ENCODE assay signal across 8 mouse cellular contexts in the genomic region with DNA sequence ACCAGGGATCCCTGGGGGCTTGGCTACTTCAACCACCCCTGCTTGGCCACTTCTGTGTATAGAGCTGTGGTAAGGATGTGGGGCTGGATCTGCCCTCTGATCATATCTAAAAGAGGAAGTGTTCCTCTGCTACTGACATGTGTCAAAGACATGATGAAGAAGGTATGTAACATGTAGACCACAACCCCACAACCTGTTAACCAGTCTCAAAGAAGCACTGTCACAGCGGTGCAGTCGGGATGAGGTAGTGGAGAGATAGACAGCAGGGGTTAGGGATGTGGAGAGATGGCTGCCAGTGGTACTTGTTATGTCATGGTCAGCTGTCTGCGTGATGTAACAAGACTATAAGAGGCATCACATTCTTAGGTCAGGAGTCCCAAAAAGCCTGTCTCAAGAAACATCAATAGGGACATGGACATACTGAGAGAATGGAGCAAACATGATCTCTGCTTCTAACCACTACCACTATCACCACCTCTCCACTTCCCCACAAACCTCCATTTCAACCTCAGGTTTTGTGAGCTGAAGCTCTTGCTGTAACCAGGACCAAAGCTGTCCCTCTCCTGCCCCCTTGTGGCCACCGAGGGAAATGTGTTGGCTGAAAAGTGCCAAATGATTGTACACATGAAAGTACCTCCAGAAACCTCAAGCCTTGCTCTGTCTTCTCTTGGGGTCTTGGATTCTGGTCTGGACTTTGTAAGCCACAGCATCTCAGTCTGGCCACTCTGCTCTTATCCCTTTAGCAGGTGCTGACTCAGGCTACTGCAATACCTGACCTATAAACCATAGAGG. TPM values are rescaled to one million over a fixed set of nuclear protein-coding genes. Genes with fewer than 3 reads are reported as not detected.
DNase-seq lines count a peak whose midpoint lies in the region; ATAC-seq lines count a peak whose summit lies in the region.

No protein-coding gene starts in this region.

- H3K4me2 ChIP-seq in liver, embryonic 16.5 days (ENCODE audit: low read depth, low read length), result no peak overlapping the region
- H3K4me2 ChIP-seq in neural tube, embryonic 14.5 days (ENCODE audit: low read depth, low read length), result no peak overlapping the region

- no peaks in the 10 kb centered on the region for H3K27me3 ChIP-seq in forebrain, embryonic 10.5 days (ENCODE audit: poor library complexity, severe bottlenecking)
- H3K27me3 ChIP-seq in liver, embryonic 16.5 days (ENCODE audit: control insufficient read depth, insufficient read depth, low read depth, low read length), result no peaks in the 10 kb centered on the region
- H3K27me3 ChIP-seq in neural tube, embryonic 14.5 days (ENCODE audit: control insufficient read depth, insufficient read depth, low read length), result no peaks in the 10 kb centered on the region

- no peak overlapping the region for H3K4me3 ChIP-seq in forebrain, embryonic 10.5 days
- no peak overlapping the region for H3K4me3 ChIP-seq in liver, embryonic 16.5 days (ENCODE audit: low read depth, low read length)
- H3K4me3 ChIP-seq in neural tube, embryonic 14.5 days (ENCODE audit: low read depth, low read length), result no peak overlapping the region

- ATAC-seq in CD4-positive, CD25-positive, alpha-beta regulatory T cell, adult 4 months, result peak; percentile 91
- ATAC-seq in liver, embryonic 16.5 days (ENCODE audit: low read depth), result 0 out of 2 replicates have a peak, but pooled peaks have one; percentile 16
- ATAC-seq in neural tube, embryonic 14.5 days (ENCODE audit: low read depth), result peak; percentile 84

- intact Hi-C loops in heart, postnatal 10 days (cut with DNase I), result loop anchor here (1.0 kb wide), 1 partner anchor 195 kb away; a partner anchor contains a TSS

- no peak overlapping the region for H3K9ac ChIP-seq in liver, embryonic 16.5 days (ENCODE audit: low read depth, low read length)
- H3K9ac ChIP-seq in neural tube, embryonic 14.5 days (replicated peaks; ENCODE audit: low read depth, low read length), result no peak overlapping the region

- no peaks in the 10 kb centered on the region for H3K9me3 ChIP-seq in forebrain, embryonic 10.5 days
- no peaks in the 10 kb centered on the region for H3K9me3 ChIP-seq in liver, embryonic 16.5 days (replicated peaks; ENCODE audit: control insufficient read depth, low read length)
- H3K9me3 ChIP-seq in neural tube, embryonic 14.5 days (ENCODE audit: control insufficient read depth, low read length), result no peaks in the 10 kb centered on the region

- H3K27ac ChIP-seq in forebrain, embryonic 10.5 days, result no peak overlapping the region
- no peak overlapping the region for H3K27ac ChIP-seq in liver, embryonic 16.5 days (ENCODE audit: low read length)
- H3K27ac ChIP-seq in neural tube, embryonic 14.5 days (ENCODE audit: low read depth, low read length), result no peak overlapping the region

- H3K36me3 ChIP-seq in forebrain, embryonic 10.5 days (replicated peaks), result peaks cover 3% of the 10 kb centered on the region; the same call in 1 of the 2 replicates
- H3K36me3 ChIP-seq in liver, embryonic 16.5 days (ENCODE audit: control insufficient read depth, insufficient read depth), result no peaks in the 10 kb centered on the region
- H3K36me3 ChIP-seq in neural tube, embryonic 14.5 days (ENCODE audit: control insufficient read depth, insufficient read depth, low read length), result 0 out of 2 replicates have a peak, but pooled peaks cover 3% of the 10 kb centered on the region

- peak; percentile 66 for DNase-seq in brain, embryonic 18.5 days (ENCODE audit: low read depth, low spot score)
- DNase-seq in forebrain, embryonic 10.5 days (ENCODE audit: extremely low spot score, low spot score), result peak; percentile 83
- DNase-seq in heart, postnatal 10 days, result peak; percentile 93 to 96
- peak; percentile 93 for DNase-seq in kidney, postnatal 4 days
- peak; percentile 93 for DNase-seq in testis, postnatal 10 days (ENCODE audit: low spot score)

- 46% methylated on average over 4 of the region's 4 CpGs for WGBS in forebrain, embryonic 10.5 days
- WGBS in liver, embryonic 16.5 days (ENCODE audit: insufficient replicate concordance), result 23% methylated on average over 4 of the region's 4 CpGs
- 49% methylated on average over 4 of the region's 4 CpGs for WGBS in neural tube, embryonic 14.5 days

- H3K4me1 ChIP-seq in forebrain, embryonic 10.5 days, result no peaks in the 10 kb centered on the region
- H3K4me1 ChIP-seq in liver, embryonic 16.5 days (ENCODE audit: control insufficient read depth, low read depth, low read length), result no peaks in the 10 kb centered on the region; the same call in 1 of the 2 replicates
- H3K4me1 ChIP-seq in neural tube, embryonic 14.5 days (ENCODE audit: control insufficient read depth, insufficient read depth, low read length), result no peaks in the 10 kb centered on the region

RNA-seq across cellular contexts. Expression of a gene that starts 56.3 kb away (rescaled TPM):
- polyA plus RNA-seq in CD4-positive, CD25-positive, alpha-beta regulatory T cell, adult 4 months (2017; shearing (Covaris generic)), result 10 to 100 TPM; 54.2 to 97.1 TPM
- polyA plus RNA-seq in forebrain, embryonic 10.5 days (2016; fragmentation: Nextera tagmentation; extraction: Ambion mirVana), result 21.8 and 29.7 TPM in 2 replicates
- 10 to 100 TPM in 1 of 2 experiments, 1 to 10 TPM in 1; 8.5 to 19.5 TPM for total RNA-seq in heart, postnatal 10 days (2021)
- 11.7 and 15.4 TPM in 2 replicates for polyA plus RNA-seq in liver, embryonic 16.5 days (2015; fragmentation: Nextera tagmentation; extraction: Ambion mirVana)
- 47.6 and 63.2 TPM in 2 replicates for polyA plus RNA-seq in neural tube, embryonic 14.5 days (2014; fragmentation: Nextera tagmentation; extraction: Ambion mirVana)

Comparison
In these comparisons a context has a peak if more than half of its experiments do, and no peak if none do; other contexts are left out.
1. ATAC-seq: peak in every context shown above with its lines; median percentile 91 in CD4-positive, CD25-positive, alpha-beta regulatory T cell, adult 4 months; 84 in neural tube, embryonic 14.5 days; 16 in liver, embryonic 16.5 days.